Mouse (Mus musculus) c-Kit-positive CD71-negative TER-119-negative erythroid progenitor cells, embryonic 14.5 days (primary cell): Measurements from ENCODE around the gene Gm28308.

ENCODE experiments used
- DNase-seq: peaks from one replicate; pipeline ENCODE4 v3.0.0-alpha.2; 2013; ENCODE audit warnings: low read depth

Gene Gm28308

GRCm38 (mm10) chr6:52219234-52219942 is 6.2 kb upstream of the Gm28308 start:
- DNase-seq, result no peak

DNA sequence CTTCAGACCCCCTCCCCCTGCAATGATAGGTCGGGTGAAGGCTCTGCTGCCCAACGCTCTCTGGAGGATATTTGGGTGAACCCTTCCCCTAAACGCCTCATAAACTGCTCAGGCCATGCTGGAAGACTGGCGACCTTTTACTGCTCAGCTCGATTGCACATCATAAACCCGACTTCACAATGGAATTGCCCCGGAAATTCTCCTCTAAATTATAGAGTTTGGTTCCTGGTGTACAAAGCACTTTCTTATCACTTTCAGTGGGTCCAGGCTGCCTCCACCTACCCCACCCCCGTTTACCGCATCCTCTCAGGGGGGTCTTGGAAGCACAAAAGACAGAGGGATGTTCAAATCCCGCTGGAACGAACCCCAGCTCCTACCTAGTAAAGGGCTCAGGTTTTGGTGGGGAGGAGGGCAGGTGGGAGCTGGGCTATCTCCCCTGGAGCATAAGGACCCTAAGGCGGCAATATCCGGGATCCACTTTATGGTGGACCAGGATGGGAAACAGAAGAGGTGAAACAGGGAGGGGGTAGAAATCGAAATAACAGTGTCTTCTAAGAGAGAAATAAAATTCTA is 5.6 kb upstream of the Gm28308 start:
- DNase-seq, result no peak

GRCm38 (mm10) chr6:52217895-52218642 is 4.9 kb upstream of the Gm28308 start:
- no peak for DNase-seq

DNA sequence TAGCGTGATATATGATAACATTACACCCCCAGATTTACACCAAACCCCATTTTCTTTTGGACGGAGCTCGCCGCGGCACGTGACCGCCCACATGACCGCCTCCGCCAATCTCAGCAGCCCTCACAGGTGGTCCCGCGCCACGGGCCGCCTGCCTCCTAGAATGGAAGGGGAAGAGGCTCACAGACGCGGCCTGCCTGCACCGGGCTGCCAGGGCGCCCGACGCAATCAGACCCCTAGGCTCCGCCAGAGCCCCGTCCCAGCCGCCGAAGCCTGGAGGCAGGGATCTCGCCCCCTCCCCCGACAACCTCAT is 4.3 kb upstream of the Gm28308 start:
- DNase-seq, result no peak

DNA sequence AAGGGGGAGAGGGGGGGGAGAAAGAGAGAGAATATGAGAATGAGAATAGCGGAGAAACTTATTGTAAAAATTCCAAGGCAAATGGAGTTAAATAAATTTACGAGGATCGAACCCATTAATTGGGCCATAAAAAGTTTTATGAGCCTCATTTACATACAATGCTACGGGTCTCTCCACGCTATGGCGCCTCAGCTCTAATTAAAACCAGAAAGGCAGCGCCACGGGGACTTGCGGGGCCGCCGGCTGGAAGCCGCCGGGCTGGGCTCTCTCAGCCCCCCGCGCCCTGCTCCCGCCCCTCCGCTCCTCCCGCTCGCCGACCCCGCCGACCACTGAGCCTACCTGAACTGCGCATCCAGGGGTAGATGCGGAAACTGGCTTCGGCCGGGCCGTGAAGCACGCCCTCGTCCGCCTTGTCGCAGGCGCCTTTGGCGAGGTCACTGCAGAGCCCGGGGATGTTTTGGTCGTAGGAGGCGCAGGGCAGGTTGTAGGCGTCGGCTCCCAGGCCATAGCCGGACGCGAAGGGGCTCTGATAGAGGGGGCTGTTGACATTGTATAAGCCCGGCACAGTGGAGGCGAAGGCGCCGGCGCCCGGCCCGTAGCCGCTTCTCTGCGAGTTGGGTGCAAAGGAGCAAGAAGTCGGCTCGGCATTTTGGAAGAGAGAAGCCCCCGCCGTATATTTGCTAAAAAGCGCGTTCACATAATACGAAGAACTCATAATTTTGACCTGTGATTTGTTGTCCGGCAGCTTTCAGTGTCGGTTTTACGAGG is 3.7 kb upstream of the Gm28308 start:
- no peak for DNase-seq

DNA sequence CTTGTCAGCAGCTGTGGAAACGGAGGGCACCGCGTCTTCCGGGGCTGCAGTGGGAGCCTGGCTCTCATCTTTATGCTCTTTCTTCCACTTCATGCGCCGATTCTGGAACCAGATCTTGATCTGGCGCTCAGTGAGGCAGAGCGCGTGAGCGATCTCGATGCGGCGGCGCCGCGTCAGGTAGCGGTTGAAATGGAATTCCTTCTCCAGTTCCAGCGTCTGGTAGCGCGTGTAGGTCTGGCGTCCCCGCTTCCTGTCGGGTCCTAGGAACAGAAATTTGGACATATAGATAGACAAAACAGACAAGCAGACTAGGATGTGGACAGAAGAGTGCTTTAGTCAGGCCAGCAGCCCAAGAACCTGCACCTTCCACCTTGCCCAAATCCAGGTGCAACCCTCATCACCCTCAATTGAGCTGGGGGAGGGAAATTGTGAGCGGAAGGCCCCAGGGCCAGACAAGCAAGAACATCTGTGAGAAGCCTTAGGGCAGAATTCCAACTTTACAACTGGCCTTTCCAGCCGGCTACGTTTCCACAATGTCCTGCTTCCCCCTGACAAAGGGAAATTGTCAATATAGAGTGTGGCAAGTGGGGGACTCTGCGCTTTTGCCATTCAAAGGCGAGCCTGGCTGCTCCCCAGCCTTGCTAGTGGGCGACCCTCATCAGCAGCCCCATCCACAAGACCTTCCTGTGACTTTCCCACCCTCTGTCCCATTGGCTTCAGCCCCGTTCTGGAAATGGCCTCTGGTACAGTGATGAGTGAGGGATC is 2.8 kb upstream of the Gm28308 start:
- no peak for DNase-seq

GRCm38 (mm10) chr6:52215070-52215469 is 1.9 kb upstream of the Gm28308 start:
- no peak for DNase-seq

- no peak for DNase-seq
These were observed 1.1 kb upstream of the Gm28308 start for GRCm38 (mm10) chr6:52214271-52214670.

DNA sequence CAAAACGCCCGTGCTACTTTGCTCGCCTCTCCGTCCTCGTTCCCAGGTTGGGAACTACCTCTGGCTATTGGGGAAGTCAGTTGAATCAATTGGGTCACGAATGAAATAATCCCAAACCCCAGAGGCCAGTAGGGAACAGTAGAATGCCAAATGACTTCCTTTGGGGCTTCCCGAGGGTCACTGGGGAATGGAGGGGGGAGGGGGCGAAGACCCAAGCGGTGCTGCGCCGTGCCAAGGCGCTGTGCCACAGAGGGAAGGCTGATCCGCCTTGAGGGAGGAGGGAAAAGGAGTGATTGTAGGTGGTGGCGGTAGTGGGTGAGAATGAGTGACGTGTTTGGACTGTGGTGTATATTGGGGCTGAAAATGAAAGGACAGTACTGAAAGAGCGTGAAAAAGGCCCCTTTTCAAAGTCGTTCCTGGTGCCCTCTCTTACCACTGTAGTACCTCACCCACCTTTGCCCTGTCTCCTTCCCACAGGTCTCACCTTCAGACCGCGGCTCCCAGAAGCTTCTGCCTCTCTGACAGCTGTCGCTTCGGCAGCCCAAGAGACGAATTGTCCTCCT is 502 bp downstream of the Gm28308 start:
- DNase-seq, result no peak

- no peak for DNase-seq
These were observed 1.2 kb downstream of the Gm28308 start for GRCm38 (mm10) chr6:52211961-52212360.

DNA sequence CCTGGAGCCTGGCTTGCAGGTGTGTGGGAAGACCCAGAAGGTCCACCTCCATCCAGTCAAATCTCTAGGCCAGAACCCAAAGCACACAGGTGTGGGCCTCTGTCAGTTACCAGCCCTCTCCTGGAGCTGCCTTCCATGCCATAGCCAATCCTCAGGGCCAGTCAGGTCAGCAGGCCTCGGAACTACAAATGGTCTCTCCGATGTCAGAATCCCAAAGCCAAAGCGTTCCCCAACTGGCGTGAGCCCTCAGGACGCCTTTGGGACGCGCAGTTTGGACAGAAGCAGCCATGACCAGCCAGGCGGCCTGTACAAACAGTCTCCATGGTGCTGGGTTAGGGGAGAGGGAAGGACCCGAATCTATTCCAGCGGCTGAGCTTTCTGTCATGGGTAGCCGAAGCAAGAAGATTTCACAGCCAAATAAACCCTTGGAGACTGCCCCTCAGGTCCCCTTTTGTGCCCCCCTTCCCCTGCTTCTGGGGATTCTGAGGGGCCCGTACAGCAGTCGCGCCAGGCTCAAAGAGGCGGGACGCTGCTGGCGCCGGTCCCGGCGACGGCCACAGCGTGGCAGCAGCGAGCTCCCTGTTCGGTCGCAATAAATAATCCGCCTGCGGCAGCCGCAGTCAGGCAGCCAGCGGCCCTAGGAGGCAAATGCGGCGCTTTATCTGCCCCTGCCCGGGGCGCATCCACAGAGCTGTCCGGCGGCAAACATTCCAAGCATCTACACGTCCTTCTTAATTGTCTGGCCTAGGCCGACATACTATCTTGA is 1.8 kb downstream of the Gm28308 start:
- DNase-seq, result no peak

DNA sequence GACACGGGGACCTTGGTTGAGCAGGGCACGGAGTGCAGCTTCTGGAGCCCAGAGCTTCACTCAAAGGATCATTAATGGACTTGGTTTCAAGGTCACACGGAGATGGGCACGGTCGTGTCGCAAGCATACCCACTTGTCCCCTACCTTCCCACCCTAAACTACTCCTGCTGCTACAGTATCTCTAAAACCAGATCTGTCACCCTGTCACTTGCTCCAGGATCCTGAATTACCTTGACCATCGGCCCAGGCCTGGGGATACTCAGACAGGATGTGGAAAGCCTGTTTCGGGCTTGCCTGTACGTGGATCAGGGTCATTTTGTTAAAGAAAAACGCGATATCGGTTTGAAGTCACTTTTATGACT is 3.5 kb downstream of the Gm28308 start:
- DNase-seq, result no peak

DNA sequence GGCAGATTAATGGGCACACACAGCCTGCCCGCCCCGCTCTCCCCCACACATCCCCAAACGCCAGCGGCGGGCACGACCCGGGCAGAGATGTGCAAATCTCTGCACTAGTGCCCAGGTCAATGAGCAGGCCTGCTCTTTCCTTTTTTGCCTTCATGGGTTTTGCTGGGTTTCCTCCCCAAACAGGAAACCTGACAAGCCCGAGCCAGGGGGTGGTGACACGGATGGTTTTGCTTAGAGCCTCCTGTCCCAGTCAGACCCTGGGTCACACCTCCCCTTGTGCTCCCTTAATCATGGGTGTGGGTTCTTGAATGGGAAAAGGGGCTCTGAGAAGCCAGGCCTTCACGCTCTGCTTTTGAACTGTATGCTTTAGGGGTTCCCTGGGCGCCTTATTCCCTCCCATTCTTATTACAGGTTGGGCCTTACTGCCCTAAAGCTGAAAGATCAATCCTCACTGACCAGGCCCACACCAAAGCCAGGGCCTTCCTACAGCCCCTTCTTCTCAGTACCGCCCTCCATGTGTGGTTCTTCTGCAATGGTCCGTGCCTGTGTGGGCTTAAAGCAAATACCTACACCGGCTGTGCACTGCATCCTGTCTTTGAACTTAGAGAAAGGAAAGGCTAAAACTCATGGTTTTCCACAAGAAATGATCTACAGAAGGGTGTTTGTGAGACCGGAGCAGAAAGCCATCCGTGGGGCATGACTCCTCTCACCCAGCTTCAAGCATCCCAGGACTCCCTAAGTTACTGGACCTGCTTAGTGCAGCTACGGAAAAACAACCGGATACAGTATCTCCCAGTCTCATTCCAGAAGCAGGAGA is 4.1 kb downstream of the Gm28308 start:
- DNase-seq, result no peak

DNA sequence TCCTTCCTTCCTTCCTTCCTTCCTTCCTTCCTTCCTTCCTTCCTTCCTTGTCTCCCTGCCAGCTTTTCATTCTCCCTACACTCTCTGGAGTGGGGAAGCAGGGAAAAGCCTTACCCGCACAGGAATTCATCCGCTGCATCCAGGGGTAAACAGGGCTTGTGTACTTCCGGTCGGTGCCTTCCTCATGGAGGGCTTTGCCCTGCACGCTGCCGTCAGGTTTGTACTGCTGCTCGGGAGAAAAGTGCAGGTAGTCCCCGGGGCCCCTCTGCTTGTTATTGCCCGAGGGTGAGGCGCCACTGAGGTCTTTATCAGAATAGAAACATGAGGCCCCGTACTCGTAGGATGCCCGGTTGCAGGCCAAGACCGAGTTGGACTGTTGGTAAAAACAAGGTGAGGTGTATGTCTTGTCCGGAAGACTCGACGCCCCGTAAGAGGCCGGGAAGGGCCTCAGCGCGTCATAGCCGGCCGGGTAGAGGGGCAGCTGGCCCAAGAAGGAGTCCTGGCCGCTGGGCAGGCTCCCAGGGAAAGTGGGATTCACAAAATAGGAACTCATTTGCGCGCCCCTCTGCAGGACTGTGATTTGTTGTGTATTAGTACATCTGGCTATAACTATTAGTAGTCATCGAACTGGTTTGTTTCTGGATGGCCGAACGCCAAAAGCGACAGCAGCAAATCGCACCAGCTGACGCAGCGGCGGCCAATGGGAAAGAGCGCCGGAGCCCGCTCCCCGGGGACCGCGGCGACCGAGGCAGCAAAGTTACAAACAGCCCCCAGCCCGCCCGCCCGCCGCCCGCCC is 4.9 kb downstream of the Gm28308 start, which contains the start of gene Hoxa6:
TSS of gene Hoxa6 (minus strand) at position 651 of the 796 bp plus-strand sequence.
- no peak for DNase-seq

GRCm38 (mm10) chr6:52207684-52207976 is 5.5 kb downstream of the Gm28308 start:
- DNase-seq, result no peak

GRCm38 (mm10) chr6:52206882-52207683 is 6.1 kb downstream of the Gm28308 start:
- no peak for DNase-seq

DNA sequence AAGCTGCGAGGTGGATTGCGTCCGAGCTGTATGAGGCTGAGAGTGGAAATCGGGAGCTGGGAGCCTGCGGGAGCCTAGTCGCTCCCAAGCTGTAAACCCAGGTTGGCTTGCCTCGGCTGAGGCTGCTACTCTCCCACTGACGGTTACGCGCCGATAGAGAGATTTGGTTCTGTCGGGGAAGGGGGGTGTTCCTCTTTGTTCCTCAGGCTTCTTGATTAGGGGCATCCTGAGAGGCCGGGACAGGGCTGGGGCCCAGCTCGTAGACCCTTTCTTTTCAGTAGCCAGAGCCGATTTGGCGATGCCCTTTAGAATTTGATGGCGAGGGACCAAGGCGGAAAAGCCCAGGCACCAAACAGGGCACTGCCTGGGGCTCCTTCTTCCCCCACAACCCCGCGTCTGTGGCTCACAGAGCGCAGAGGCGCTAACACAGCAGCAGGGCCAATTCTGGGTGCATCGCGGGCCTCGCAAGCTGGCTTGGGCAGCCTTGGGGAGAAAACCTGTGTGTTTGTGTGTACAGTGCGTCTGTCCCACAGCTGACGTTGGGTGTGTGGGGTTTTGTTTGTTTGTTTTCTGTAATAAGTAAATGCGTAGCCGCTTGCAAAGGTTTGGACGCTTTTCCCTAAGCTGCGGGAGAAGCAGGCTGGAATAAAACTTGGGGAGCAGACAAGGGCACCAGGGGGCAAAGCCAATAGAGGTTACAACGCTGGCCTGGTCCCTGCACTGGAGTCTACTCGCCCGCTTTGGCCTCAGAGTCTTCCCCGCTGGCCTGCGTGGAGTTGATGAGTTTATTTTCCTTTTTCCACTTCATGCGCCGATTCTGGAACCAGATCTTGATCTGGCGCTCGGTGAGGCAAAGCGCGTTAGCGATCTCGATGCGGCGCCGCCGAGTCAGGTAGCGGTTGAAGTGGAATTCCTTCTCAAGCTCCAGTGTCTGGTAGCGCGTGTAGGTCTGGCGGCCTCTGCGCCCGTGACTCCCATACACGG is 7.2 kb downstream of the Gm28308 start:
- DNase-seq, result no peak
